Mouse (Mus musculus): ENCODE data around the gene Nfasc.

GRCm38 (mm10) chr1:132780961-132781360, 39.4 kb upstream of the Nfasc start:
- no peak for TF ChIP-seq CTCF (IDR thresholded peaks at IDR 0.05; ENCODE audit: borderline replicate concordance, control insufficient read depth, extremely low read depth, insufficient read depth, low read length, poor library complexity)
- no peak for TF ChIP-seq POLR2A (IDR thresholded peaks at IDR 0.05; ENCODE audit: control insufficient read depth, extremely low read depth, insufficient read depth, low read length, poor library complexity)

Measured in thymus, adult 2 months (tissue).